Mouse (Mus musculus) forebrain, embryonic 11.5 days (tissue): ENCODE measurements around the gene Fbxl19. TPM values are rescaled to one million over a fixed set of nuclear protein-coding genes. Genes with fewer than 3 reads are reported as not detected.
"Not testable (repeated sequence)": the region's sequence is repeated elsewhere in the genome, so short reads cannot be mapped to it uniquely, and the experiment has no call there.

Experiments used
- ATAC-seq: fragments of 200-750 bp; cut with Nextera tagmentation; replicated peaks from 2 replicates; pipeline ENCODE4 v1.8.0; 2017; ENCODE audit warnings: moderate TSS enrichment; ENCODE audit not compliant: low FRiP score
- DNase-seq: peaks from one replicate; pipeline ENCODE4 v3.0.0-alpha.2; 2017; ENCODE audit warnings: low spot score
- H3K27ac ChIP-seq: fragments of 300-500 bp; sonication (generic); 2 replicates; pipeline ENCODE4 v1.5.1; 2014; ENCODE audit warnings: low read depth, low read length
- H3K27me3 ChIP-seq: fragments of 300-500 bp; sonication (generic); 2 replicates; pipeline ENCODE4 v1.6.1; 2014; ENCODE audit warnings: mild to moderate bottlenecking, low read length, mixed read lengths; ENCODE audit not compliant: control insufficient read depth, insufficient read depth
- H3K36me3 ChIP-seq: fragments of 300-500 bp; sonication (generic); 2 replicates; pipeline ENCODE4 v1.6.1; 2014; ENCODE audit warnings: mild to moderate bottlenecking, low read length, moderate library complexity, mixed read lengths; ENCODE audit not compliant: control insufficient read depth, insufficient read depth
- H3K4me1 ChIP-seq: fragments of 300-500 bp; sonication (generic); replicated peaks from 2 replicates; pipeline ENCODE4 v1.6.1; 2014; ENCODE audit warnings: low read length, mixed read lengths; ENCODE audit not compliant: control insufficient read depth, insufficient read depth
- H3K4me2 ChIP-seq: fragments of 300-500 bp; sonication (generic); 2 replicates; pipeline ENCODE4 v1.6.1; 2014; ENCODE audit warnings: low read depth, mild to moderate bottlenecking, low read length, moderate library complexity, mixed read lengths; ENCODE audit not compliant: severe bottlenecking
- H3K4me3 ChIP-seq: fragments of 300-500 bp; sonication (generic); 2 replicates; pipeline ENCODE4 v1.5.1; 2014; ENCODE audit warnings: low read depth, low read length
- H3K9ac ChIP-seq: fragments of 300-500 bp; sonication (generic); 2 replicates; pipeline ENCODE4 v1.6.1; 2014; ENCODE audit warnings: low read length
- H3K9me3 ChIP-seq: fragments of 300-500 bp; sonication (generic); 2 replicates; pipeline ENCODE4 v1.6.1; 2016; ENCODE audit warnings: low read length, mixed read lengths; ENCODE audit not compliant: control insufficient read depth
- WGBS: fragments of 180-500 bp; shearing (Covaris S2); extraction: QIAGEN DNeasy Blood & Tissue Kit; methylation state at CpG from one replicate; pipeline ENCODE4 v1.1.7; 2014; 5-methylcytosine and 5-hydroxymethylcytosine counted together
- polyA plus RNA-seq: library from polyadenylated mRNA; unstranded; fragments of >200 nt; fragmentation: Nextera tagmentation; extraction: Ambion mirVana; gene quantifications from 2 replicates; pipeline ENCODE4 v1.2.1, GENCODE M21; 2014

Fbxl19 gene
- polyA plus RNA-seq, 1 experiment from 2014 or later = 7.9 TPM

DNA sequence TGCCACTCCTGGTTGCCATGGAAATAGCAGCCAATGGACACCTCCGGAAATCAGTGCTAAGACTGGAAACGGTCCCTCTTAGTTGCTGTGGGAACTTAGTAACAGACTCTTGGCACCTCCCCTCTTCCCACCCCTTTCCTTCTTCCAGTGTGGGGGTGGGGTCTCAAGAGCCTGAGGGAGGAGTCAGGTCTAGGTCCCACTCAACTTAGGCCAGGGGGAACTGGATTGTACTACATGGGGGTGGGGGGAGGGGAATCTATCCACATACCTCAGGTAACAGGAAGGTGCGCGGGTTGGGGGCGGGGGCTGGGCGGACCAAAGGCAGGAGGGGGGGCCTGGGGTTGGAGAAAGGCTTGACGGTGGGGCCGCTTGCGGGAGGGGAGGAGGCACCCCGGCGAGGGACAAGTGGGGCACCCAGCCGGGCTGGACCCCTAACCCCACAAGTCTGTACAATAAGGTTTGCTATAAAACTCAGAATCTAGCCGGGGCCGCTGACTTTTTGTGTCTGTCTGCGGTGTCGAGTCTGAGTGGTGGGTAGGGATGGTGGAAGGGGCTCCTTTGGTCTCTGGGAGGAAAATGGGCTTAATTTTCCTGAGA is 24.8 kb downstream of the Fbxl19 start:
- WGBS = 2% methylated on average over 16 of the region's 16 CpGs
- Histone ChIP-seq H3K27me3 (no peaks in the 10 kb centered on the region), H3K27ac (peak overlapping the region; percentile 53; the same call in 1 of the 2 replicates), H3K36me3 (peaks cover 5% of the 10 kb centered on the region; the same call in 1 of the 2 replicates), H3K4me1 (peaks cover 14% of the 10 kb centered on the region; the same call in 1 of the 2 replicates), H3K9ac (peak overlapping the region; percentile 65; the same call in 1 of the 2 replicates), H3K4me3 (peak overlapping the region; percentile 35), H3K4me2 (peak overlapping the region; percentile 63), H3K9me3 (no peaks in the 10 kb centered on the region)
- DNase-seq = peak; percentile 87
- ATAC-seq = peak; percentile 90

DNA sequence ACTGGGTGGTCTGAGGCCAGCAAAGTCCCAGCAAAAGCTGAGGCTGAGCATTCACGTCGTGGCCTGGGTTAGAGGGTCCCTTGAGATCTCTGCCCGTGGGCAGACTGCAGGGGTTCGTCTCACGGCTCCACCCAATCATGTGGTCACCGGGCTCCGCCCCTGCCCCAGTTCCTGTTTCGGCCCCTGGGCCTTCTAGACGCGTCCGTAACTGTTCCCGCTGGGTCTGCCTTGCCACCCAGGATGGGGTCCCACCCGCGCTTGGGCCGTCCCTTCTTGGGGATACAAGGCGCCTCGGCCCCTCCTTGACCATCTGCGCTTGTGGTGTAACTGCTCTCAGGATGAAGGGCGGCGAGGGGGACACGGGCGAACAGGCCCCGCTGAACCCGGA is 25.3 kb downstream of the Fbxl19 start, which contains the start of gene Orai3:
Gene Orai3 (plus strand): TSS at position 165 of the 388 bp plus-strand sequence.
- no peaks in the 10 kb centered on the region for H3K9me3 ChIP-seq
- under 1% methylated on average over 24 of the region's 24 CpGs for WGBS
- DNase-seq (peak; percentile 83), ATAC-seq (peak; percentile 62)
- no peaks in the 10 kb centered on the region for H3K27me3 ChIP-seq
- H3K9ac ChIP-seq = peak within 1 kb of the TSS; percentile 65
- H3K4me2 ChIP-seq = peak within 1 kb of the TSS; percentile 63
- peaks cover 14% of the 10 kb centered on the region; the same call in 1 of the 2 replicates for H3K4me1 ChIP-seq
- H3K4me3 ChIP-seq = peak within 1 kb of the TSS; percentile 35
- peak within 1 kb of the TSS; percentile 53; the same call in 1 of the 2 replicates for H3K27ac ChIP-seq
- peaks cover 5% of the 10 kb centered on the region; the same call in 1 of the 2 replicates for H3K36me3 ChIP-seq

DNA sequence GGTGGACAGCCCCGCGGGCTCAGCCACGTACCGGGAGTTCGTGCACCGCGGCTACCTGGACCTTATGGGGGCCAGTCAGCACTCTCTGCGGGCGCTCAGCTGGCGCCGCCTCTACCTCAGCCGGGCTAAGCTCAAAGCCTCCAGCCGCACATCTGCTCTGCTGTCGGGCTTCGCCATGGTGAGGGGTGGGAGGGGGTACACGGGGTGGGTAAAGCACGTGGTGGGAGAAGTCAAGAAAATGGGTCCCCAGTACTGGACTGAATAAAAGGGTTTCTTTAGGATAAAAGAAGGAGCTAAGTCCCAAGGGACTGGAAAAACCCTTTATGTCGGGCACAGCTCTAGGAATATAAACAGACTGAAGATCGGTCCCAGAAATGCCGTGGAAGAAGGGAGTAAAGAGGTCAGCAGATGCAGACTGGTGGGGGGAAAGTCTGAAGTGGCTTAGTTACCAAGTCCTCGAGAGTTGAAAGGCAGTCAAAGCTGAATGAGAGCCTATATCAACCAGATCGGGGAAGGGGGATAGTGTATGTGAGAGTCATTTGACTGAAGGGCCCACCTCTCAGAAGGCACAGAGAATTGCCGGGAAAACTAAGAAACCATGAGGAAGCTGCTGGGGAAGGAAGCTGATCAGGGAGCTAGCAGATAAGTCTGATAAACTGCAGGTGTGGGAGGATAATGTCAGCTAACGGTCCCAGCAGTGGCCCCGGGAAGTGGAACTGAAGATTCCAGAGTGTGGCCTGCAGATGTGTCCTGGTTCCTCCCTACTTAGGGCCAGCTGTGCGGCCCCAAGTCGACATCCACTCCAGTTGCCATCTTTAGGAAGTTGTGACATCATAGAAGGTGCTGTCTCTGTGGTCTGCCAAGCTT is 25.9 kb downstream of the Fbxl19 start:
- Histone ChIP-seq H3K4me3 (peak overlapping the region; percentile 35), H3K27me3 (no peaks in the 10 kb centered on the region), H3K27ac (no peak overlapping the region), H3K9ac (peak overlapping the region; percentile 65), H3K4me2 (peak overlapping the region; percentile 63), H3K4me1 (peaks cover 14% of the 10 kb centered on the region; the same call in 1 of the 2 replicates), H3K9me3 (no peaks in the 10 kb centered on the region), H3K36me3 (peaks cover 5% of the 10 kb centered on the region; the same call in 1 of the 2 replicates)
- 6% methylated on average over 27 of the region's 27 CpGs for WGBS
- no peak for DNase-seq
- ATAC-seq = peak; percentile 13; the same call in 1 of the 2 replicates

DNA sequence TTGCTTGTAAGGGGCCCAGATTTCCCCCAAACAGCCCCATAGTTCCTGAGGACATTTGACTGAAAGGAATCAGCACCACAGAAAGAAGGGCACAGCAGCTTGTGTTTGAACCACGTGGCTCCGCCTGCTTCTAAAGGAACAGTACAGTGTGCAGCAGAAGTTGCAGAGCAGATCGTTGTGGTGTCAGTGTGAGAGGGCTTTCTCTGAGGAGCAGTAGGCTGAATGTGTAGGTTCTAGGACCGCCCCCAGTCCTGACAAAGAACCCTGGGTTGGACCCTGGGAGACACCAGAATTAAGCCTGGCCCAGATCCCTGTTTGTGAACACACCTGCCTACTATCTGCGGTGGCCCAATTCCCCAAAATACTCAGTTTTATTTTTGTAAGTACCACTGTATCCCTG is 26.9 kb downstream of the Fbxl19 start:
- WGBS = 74% methylated on average over 5 of the region's 5 CpGs
- no peaks in the 10 kb centered on the region for H3K9me3 ChIP-seq
- DNase-seq = no peak
- no peak overlapping the region for H3K27ac ChIP-seq
- no peak overlapping the region for H3K4me3 ChIP-seq
- H3K4me1 ChIP-seq = peaks cover 14% of the 10 kb centered on the region; the same call in 1 of the 2 replicates
- ATAC-seq = no peak
- H3K36me3 ChIP-seq = peaks cover 5% of the 10 kb centered on the region; the same call in 1 of the 2 replicates
- no peak overlapping the region for H3K4me2 ChIP-seq
- no peaks in the 10 kb centered on the region for H3K27me3 ChIP-seq
- H3K9ac ChIP-seq = no peak overlapping the region

DNA sequence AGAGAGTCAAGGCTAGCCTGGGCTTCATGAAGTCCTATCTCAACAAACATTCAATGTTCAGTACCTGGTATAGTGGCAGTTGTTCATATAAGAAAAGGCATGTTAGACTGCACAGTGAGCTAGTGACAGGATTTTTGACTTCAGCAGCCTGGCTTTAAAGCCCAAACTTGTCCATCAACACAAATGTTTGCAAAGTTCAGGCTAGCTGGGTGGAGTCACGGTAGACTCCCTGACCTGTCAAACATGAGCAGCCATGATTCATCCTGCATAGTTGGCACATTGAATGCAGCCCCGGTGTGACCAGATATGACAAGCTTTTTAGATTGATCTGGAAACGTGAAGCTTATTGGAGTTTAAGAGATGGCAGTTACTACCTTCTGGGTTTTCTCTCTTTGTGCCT is 27.7 kb downstream of the Fbxl19 start:
- Histone ChIP-seq H3K36me3 (peaks cover 5% of the 10 kb centered on the region; the same call in 1 of the 2 replicates), H3K4me1 (peaks cover 14% of the 10 kb centered on the region; the same call in 1 of the 2 replicates), H3K9me3 (no peaks in the 10 kb centered on the region), H3K4me3 (no peak overlapping the region), H3K4me2 (no peak overlapping the region), H3K27me3 (no peaks in the 10 kb centered on the region), H3K9ac (no peak overlapping the region), H3K27ac (no peak overlapping the region)
- 82% methylated on average over 3 of the region's 3 CpGs for WGBS
- DNase-seq (no peak), ATAC-seq (no peak)

DNA sequence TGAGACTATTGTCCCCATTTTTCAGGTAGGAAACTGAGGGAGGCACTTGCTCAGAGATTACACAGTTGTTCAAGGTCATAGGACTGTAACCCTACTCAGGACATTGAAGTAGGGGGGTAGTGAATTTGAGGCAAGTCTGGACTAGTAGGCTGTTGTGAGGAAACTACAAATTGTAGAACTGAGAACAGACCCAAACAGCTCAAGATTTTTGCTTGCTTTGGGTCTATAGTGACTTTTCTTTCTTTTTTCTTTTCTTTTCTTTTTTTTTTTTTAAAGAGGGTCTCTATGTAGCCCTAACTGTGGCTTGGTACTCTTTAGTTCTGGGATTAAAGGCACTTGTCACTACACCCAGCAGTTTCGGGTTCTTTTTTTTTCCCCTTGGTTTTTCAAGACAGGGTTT is 28.2 kb downstream of the Fbxl19 start:
- H3K4me1 ChIP-seq = peaks cover 14% of the 10 kb centered on the region; the same call in 1 of the 2 replicates
- H3K27ac ChIP-seq = no peak overlapping the region
- H3K4me3 ChIP-seq = no peak overlapping the region
- H3K9ac ChIP-seq = no peak overlapping the region
- no peak overlapping the region for H3K4me2 ChIP-seq
- H3K27me3 ChIP-seq = no peaks in the 10 kb centered on the region
- 84% methylated on average over 1 of the region's 1 CpGs for WGBS
- no peak for DNase-seq
- peaks cover 5% of the 10 kb centered on the region; the same call in 1 of the 2 replicates for H3K36me3 ChIP-seq
- H3K9me3 ChIP-seq = no peaks in the 10 kb centered on the region
- no peak for ATAC-seq

DNA sequence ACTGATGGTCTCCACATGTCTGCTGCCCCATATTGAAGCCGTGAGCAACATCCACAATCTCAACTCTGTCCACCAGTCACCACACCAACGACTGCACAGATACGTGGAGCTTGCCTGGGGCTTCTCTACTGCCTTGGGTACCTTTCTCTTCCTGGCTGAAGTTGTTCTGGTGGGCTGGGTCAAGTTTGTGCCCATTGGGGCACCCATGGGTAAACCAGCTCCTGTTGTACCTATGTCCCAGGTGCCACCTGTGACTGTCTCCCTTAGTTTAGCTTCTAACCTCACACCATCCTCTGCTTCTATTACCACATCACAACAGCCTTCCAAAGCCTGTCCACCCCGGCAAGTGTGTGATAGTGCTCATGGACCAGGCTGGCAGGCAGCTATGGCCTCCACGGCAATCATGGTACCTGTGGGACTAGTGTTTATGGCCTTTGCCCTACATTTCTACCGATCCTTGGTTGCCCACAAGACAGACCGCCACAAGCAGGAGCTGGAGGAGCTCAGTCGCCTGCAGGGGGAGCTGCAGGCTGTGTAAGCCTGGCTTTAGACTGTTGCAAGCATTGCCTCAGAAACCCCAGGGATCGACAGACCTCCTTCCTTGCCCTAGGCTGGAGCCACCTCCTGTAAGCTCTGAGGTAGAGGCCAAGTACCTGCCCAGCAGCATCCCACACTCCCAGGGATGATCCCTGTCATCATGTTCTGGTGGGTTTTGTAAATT is 29.5 kb downstream of the Fbxl19 start:
- H3K27me3 ChIP-seq = no peaks in the 10 kb centered on the region
- ATAC-seq (no peak), DNase-seq (peak; percentile 81)
- H3K4me1 ChIP-seq = peaks cover 17% of the 10 kb centered on the region
- H3K27ac ChIP-seq = no peak overlapping the region
- no peak overlapping the region for H3K4me2 ChIP-seq
- WGBS = 45% methylated on average over 9 of the region's 9 CpGs
- no peak overlapping the region for H3K9ac ChIP-seq
- no peaks in the 10 kb centered on the region for H3K36me3 ChIP-seq
- no peaks in the 10 kb centered on the region for H3K9me3 ChIP-seq
- H3K4me3 ChIP-seq = no peak overlapping the region

DNA sequence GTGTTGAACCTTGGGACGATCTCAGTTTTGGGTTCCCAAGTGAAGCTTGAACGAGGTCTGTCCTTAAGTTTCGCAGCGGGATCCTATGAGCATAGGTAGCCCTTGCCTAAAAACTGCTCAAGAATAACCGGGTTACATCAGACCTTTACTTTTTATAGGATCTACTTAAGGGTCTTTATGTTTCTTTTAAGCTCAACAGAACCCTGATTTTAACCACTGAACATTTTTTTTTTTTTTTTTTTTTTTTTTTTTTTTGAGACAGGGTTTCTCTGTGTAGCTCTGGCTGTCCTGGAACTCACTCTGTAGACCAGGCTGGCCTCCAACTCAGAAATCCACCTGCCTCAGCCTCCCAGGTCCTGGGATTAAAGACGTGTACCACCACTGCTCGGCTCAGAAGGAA is 31.5 kb downstream of the Fbxl19 start:
- WGBS = 83% methylated on average over 7 of the region's 7 CpGs
- H3K4me1 ChIP-seq, H3K27me3 ChIP-seq, DNase-seq, H3K9me3 ChIP-seq, H3K27ac ChIP-seq, ATAC-seq, H3K36me3 ChIP-seq: not testable (repeated sequence)
- peak overlapping the region; percentile 97 for H3K4me3 ChIP-seq
- peak overlapping the region; percentile 95 for H3K9ac ChIP-seq
- peak overlapping the region; percentile 45 for H3K4me2 ChIP-seq
